Mouse (Mus musculus) heart, embryonic 16.5 days (tissue): ENCODE measurements around the gene Ube2n. TPM values are rescaled to one million over a fixed set of nuclear protein-coding genes. Genes with fewer than 3 reads are reported as not detected.
A peak's percentile ranks its signal among the peaks of the same experiment; 100 is the strongest.

Source experiments
- ATAC-seq: fragments of 200-750 bp; cut with Nextera tagmentation; replicated peaks from 2 replicates; pipeline ENCODE4 v1.8.0; 2017; ENCODE audit warnings: moderate number of reproducible peaks; ENCODE audit not compliant: insufficient read depth, low FRiP score; ENCODE audit errors: extremely low read depth
- H3K27ac ChIP-seq: fragments of 300-500 bp; sonication (generic); 2 replicates; pipeline ENCODE4 v1.5.1; 2014; ENCODE audit warnings: mild to moderate bottlenecking, low read length, control low read depth, moderate library complexity
- H3K27me3 ChIP-seq: fragments of 300-500 bp; sonication (generic); 2 replicates; pipeline ENCODE4 v1.6.1; 2014; ENCODE audit warnings: low read length, mixed read lengths; ENCODE audit not compliant: control insufficient read depth, insufficient read depth
- H3K36me3 ChIP-seq: fragments of 300-500 bp; sonication (generic); 2 replicates; pipeline ENCODE4 v1.6.1; 2014; ENCODE audit not compliant: control insufficient read depth, insufficient read depth
- H3K4me1 ChIP-seq: fragments of 300-500 bp; sonication (generic); 2 replicates; pipeline ENCODE4 v1.6.1; 2014; ENCODE audit warnings: low read length, mixed read lengths; ENCODE audit not compliant: control insufficient read depth, insufficient read depth
- H3K4me2 ChIP-seq: fragments of 300-500 bp; sonication (generic); 2 replicates; pipeline ENCODE4 v1.6.1; 2014; ENCODE audit warnings: low read depth, mild to moderate bottlenecking, control low read depth, low read length
- H3K4me3 ChIP-seq: fragments of 300-500 bp; sonication (generic); 2 replicates; pipeline ENCODE4 v1.5.1; 2014; ENCODE audit warnings: mild to moderate bottlenecking, control low read depth, low read length
- H3K9ac ChIP-seq: fragments of 300-500 bp; sonication (generic); 2 replicates; pipeline ENCODE4 v1.6.1; 2014; ENCODE audit warnings: low read length, control low read depth
- H3K9me3 ChIP-seq: fragments of 300-500 bp; sonication (generic); replicated peaks from 2 replicates; pipeline ENCODE4 v1.6.1; 2016; ENCODE audit warnings: low read length; ENCODE audit not compliant: control insufficient read depth
- WGBS: fragments of 180-500 bp; shearing (Covaris S2); extraction: QIAGEN DNeasy Blood & Tissue Kit; methylation state at CpG from one replicate; pipeline ENCODE4 v1.1.7; 2014; 5-methylcytosine and 5-hydroxymethylcytosine counted together
- polyA plus RNA-seq: library from polyadenylated mRNA; unstranded; fragments of >200 nt; fragmentation: Nextera tagmentation; extraction: Ambion mirVana; gene quantifications from 2 replicates; pipeline ENCODE4 v1.2.1, GENCODE M21; 2015

The Ube2n gene
- 246 and 253 TPM in 2 replicates for polyA plus RNA-seq

- Histone ChIP-seq H3K9me3 (no peaks in the 10 kb centered on the region; the same call in 1 of the 2 replicates), H3K4me1 (peaks cover 11% of the 10 kb centered on the region), H3K4me2 (peak within 1 kb of the TSS; percentile 82), H3K36me3 (no peaks in the 10 kb centered on the region), H3K4me3 (peak within 1 kb of the TSS; percentile 85), H3K27ac (peak within 1 kb of the TSS; percentile 98), H3K27me3 (no peaks in the 10 kb centered on the region), H3K9ac (peak within 1 kb of the TSS; percentile 93)
- peak; percentile 98 for ATAC-seq
- under 1% methylated on average over 79 of the region's 81 CpGs for WGBS
Measured at GRCm38 (mm10) chr10:95514656-95515292, at the start of gene Ube2n. Gene Ube2n (plus strand): TSS chr10:95515145.

GRCm38 (mm10) chr10:95465485-95465896 is 49.5 kb upstream of the Ube2n start:
- H3K4me2 ChIP-seq = no peak overlapping the region
- H3K4me3 ChIP-seq = no peak overlapping the region
- no peaks in the 10 kb centered on the region for H3K27me3 ChIP-seq
- 27% methylated on average over 4 of the region's 4 CpGs for WGBS
- H3K9me3 ChIP-seq = no peaks in the 10 kb centered on the region
- ATAC-seq = no peak
- no peaks in the 10 kb centered on the region for H3K36me3 ChIP-seq
- H3K27ac ChIP-seq = no peak overlapping the region
- H3K9ac ChIP-seq = no peak overlapping the region
- no peaks in the 10 kb centered on the region for H3K4me1 ChIP-seq

DNA sequence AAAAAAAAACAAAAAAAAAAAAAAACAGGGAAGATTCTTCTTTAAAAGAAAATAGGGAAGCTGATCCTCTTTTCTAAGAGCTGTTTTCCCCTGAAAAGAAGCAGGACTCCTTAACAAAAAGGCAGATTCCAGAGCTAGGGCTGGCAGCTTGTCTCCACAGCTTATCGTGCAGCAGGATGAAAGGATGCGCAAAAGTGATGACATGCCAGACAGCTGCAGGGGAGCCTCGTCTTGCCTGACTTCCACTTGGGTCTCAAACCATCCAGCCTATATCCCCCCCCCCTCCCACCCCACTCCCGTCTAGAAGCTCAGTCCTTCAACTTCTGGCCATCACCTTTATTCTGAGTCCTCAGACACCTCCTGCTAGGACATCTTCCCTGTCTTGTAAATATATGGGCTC is 46.1 kb upstream of the Ube2n start:
- H3K4me1 ChIP-seq = no peaks in the 10 kb centered on the region
- no peaks in the 10 kb centered on the region for H3K27me3 ChIP-seq
- H3K4me3 ChIP-seq = no peak overlapping the region
- H3K9ac ChIP-seq = no peak overlapping the region
- no peaks in the 10 kb centered on the region for H3K36me3 ChIP-seq
- H3K4me2 ChIP-seq = no peak overlapping the region
- no peak for ATAC-seq
- WGBS = 44% methylated on average over 4 of the region's 4 CpGs
- H3K9me3 ChIP-seq = no peaks in the 10 kb centered on the region
- H3K27ac ChIP-seq = no peak overlapping the region

DNA sequence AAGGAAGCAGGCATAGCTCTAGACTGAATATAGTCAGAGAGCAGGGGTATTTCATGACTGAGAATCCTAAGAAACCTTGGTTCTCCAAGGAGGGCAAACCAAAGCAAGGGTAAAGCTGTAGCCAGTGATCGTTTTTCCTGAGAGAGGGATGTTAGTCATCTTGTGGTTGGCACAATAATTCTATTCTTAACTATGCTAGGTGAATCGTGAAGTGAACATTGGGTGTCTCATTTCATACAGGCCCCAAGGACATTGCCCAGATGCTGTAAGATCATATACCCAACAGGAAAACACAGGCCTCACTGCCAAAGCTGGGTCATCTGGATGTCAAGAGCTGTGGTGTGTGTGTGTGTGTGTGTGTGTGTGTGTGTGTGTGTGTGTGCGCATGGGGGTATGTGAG is 43.8 kb upstream of the Ube2n start:
- ATAC-seq = no peak
- WGBS = 74% methylated on average over 3 of the region's 3 CpGs
- no peak overlapping the region for H3K4me2 ChIP-seq
- H3K27me3 ChIP-seq = no peaks in the 10 kb centered on the region
- H3K27ac ChIP-seq = no peak overlapping the region
- no peaks in the 10 kb centered on the region for H3K4me1 ChIP-seq
- H3K9me3 ChIP-seq = no peaks in the 10 kb centered on the region
- H3K4me3 ChIP-seq = no peak overlapping the region
- H3K9ac ChIP-seq = no peak overlapping the region
- no peaks in the 10 kb centered on the region for H3K36me3 ChIP-seq

DNA sequence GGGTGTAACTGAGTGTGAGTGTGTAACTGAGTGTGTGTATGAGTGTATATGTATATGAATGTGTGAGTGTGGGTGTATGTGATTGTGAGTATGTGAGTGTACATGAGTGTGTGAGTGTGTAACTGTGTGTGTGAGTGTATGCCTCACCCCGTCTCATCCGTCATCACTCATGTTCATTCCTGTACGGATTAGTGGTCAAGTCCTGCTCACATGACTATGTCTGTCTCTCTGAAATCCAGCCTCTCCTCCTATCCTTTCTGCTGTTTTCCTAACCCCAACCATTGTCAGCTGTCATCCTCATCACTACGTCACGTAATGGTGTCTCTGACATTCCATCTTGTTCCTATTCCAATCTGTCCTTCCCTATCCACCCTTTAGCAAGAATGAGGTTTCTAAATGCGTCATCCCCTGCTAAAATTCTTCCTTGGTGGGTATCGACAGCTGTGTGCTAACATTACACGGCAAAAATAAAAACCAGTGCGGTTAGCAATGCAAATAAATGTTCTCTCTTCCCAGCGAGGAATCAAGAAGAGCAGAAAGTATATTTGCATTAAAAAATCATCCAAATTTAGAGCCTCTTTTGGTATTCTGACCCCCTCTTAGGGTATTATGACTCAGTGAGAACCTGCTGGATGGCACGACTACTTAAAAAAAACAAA is 42.9 kb upstream of the Ube2n start:
- no peaks in the 10 kb centered on the region for H3K27me3 ChIP-seq
- no peak for ATAC-seq
- no peak overlapping the region for H3K4me2 ChIP-seq

DNA sequence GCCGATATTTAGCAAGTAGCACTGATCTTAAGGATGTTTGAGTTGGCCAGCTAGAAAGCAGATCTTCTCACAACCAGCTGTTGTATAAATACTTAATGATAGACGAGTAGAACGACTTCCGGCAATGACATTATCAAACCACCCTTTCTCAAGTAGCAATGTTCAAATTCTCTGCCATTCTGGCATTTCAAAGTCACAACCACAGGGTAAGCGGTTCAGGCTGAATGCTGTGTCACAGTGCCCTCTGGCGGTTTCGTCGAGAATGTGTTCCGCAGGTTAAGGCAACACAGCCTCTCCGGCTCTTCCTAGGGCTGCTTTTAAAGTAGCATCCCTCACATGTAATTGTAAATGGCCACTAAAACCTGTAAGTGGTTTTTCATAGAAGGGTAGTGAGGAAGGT is 39.0 kb upstream of the Ube2n start:
- 9% methylated on average over 10 of the region's 10 CpGs for WGBS
- no peaks in the 10 kb centered on the region for H3K27me3 ChIP-seq
- H3K36me3 ChIP-seq = 0 out of 2 replicates have a peak, but pooled peaks cover 3% of the 10 kb centered on the region
- H3K4me1 ChIP-seq = no peaks in the 10 kb centered on the region
- peak; percentile 60 for ATAC-seq
- H3K9ac ChIP-seq = no peak overlapping the region
- H3K4me2 ChIP-seq = no peak overlapping the region
- H3K9me3 ChIP-seq = no peaks in the 10 kb centered on the region
- H3K4me3 ChIP-seq = no peak overlapping the region
- no peak overlapping the region for H3K27ac ChIP-seq

More for the DNA sequence above, 42.9 kb upstream of the Ube2n start:
- 79% methylated on average over 11 of the region's 11 CpGs for WGBS
- Histone ChIP-seq H3K9ac (no peak overlapping the region), H3K27ac (no peak overlapping the region), H3K4me3 (no peak overlapping the region), H3K4me1 (no peaks in the 10 kb centered on the region), H3K9me3 (no peaks in the 10 kb centered on the region), H3K36me3 (no peaks in the 10 kb centered on the region)

DNA sequence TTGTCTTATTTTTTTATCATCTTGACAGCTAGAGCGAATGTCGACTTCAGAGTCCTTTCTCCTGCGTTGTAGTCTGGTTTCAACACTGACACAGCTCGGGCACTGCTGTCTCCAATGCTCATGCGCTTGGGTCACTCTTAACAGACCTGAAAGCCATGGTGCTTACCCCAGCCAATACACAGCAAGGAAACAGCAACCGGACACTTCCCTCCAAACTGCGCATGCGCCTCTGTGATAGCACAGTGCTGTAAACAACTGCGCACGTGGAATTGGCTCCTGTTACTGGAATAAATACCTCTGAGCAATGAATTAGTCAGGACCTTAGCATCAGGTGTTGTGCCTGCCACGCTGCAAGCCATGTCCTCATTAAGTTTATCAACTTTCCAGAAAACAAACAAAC is 37.4 kb upstream of the Ube2n start:
- no peak overlapping the region for H3K4me2 ChIP-seq
- H3K4me1 ChIP-seq = no peaks in the 10 kb centered on the region
- 80% methylated on average over 11 of the region's 11 CpGs for WGBS
- no peaks in the 10 kb centered on the region for H3K9me3 ChIP-seq
- ATAC-seq = no peak
- no peak overlapping the region for H3K4me3 ChIP-seq
- no peak overlapping the region for H3K27ac ChIP-seq
- no peaks in the 10 kb centered on the region for H3K27me3 ChIP-seq
- H3K36me3 ChIP-seq = peaks cover 14% of the 10 kb centered on the region
- no peak overlapping the region for H3K9ac ChIP-seq

- H3K4me3 ChIP-seq = no peak overlapping the region
- no peak overlapping the region for H3K4me2 ChIP-seq
- no peaks in the 10 kb centered on the region for H3K27me3 ChIP-seq
- H3K27ac ChIP-seq = no peak overlapping the region
- H3K9me3 ChIP-seq = peaks cover 4% of the 10 kb centered on the region
- no peaks in the 10 kb centered on the region for H3K4me1 ChIP-seq
- H3K36me3 ChIP-seq = peaks cover 79% of the 10 kb centered on the region
- WGBS = 67% methylated on average over 2 of the region's 2 CpGs
- no peak overlapping the region for H3K9ac ChIP-seq
- ATAC-seq = no peak
Measured at GRCm38 (mm10) chr10:95489653-95490052, 25.3 kb upstream of the Ube2n start.

DNA sequence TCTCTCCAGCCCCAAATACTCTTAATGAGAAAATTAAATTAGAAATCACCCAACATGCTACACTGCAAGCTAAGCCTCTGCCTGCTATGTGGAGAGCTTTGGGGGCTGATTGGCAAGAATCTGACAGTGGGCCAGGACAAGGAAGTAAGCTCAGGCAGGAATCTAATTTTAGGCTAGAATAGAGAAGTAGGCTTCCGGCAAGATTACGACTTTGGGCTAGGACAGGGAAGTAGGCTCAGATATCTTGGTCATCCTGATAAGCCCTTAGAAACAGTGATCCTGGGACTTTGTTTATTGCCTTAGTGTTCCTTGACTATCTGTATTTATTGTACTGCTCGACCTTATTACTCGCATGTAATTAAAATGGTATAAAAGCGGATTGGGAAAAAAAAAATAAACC is 20.7 kb upstream of the Ube2n start:
- no peak overlapping the region for H3K4me3 ChIP-seq
- no peaks in the 10 kb centered on the region for H3K27me3 ChIP-seq
- peaks cover 64% of the 10 kb centered on the region for H3K36me3 ChIP-seq
- no peak overlapping the region for H3K9ac ChIP-seq
- no peak overlapping the region for H3K4me2 ChIP-seq
- H3K4me1 ChIP-seq = no peaks in the 10 kb centered on the region
- H3K27ac ChIP-seq = no peak overlapping the region
- peaks cover 8% of the 10 kb centered on the region for H3K9me3 ChIP-seq
- WGBS = 86% methylated on average over 5 of the region's 5 CpGs
- ATAC-seq = no peak
